Mouse (Mus musculus): ENCODE measurements around the gene Gal3st2. TPM values are rescaled to one million over a fixed set of nuclear protein-coding genes. Genes with fewer than 3 reads are reported as not detected.
"Not testable (repeated sequence)": the region's sequence is repeated elsewhere in the genome, so short reads cannot be mapped to it uniquely, and the experiment has no call there.

Gal3st2 gene
- total RNA-seq (2021) = under 1 TPM; 0.65 to 0.93 TPM
- polyA plus RNA-seq (2012; rRNA removed) = 0.09 and 1.0 TPM in 2 replicates
- long read RNA-seq = 0 reads

DNA sequence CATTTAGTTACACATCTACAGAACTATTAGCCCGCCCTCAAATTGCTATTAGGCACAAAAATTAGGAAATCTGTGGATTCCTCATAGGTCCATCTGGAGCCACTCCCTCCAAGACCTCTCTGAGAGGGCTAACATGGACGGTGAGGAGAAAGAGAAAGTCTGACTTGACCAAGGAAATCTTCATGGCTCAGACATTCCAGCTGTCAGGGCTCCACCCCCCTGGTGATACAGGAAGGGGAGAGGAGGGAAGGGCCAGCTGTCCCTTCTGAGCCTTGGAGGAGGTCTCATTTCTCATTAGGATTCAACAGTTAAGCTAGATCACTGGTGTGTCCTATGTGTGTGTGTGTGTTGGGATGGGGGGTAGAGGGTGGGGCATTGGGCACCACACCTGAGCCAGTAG is at the start of gene Gal3st2:
Gene Gal3st2 (plus strand): TSS at position 259 of the 400 bp plus-strand sequence.
- 54% methylated on average over 2 of the region's 2 CpGs for WGBS
- H3K27me3 ChIP-seq (ENCODE audit: control insufficient read depth, insufficient read depth, low read length); H3K36me3 ChIP-seq (ENCODE audit: control insufficient read depth, insufficient read depth, low read length); H3K4me1 ChIP-seq (ENCODE audit: control insufficient read depth, insufficient read depth, low read length); H3K79me2 ChIP-seq (replicated peaks; ENCODE audit: control insufficient read depth, insufficient read depth, low read length); intact Hi-C loops (cut with DNase I); H3K9ac ChIP-seq (ENCODE audit: low read depth, low read length); H3K4me3 ChIP-seq; H3K27ac ChIP-seq; DNase-seq: not testable (repeated sequence)

DNA sequence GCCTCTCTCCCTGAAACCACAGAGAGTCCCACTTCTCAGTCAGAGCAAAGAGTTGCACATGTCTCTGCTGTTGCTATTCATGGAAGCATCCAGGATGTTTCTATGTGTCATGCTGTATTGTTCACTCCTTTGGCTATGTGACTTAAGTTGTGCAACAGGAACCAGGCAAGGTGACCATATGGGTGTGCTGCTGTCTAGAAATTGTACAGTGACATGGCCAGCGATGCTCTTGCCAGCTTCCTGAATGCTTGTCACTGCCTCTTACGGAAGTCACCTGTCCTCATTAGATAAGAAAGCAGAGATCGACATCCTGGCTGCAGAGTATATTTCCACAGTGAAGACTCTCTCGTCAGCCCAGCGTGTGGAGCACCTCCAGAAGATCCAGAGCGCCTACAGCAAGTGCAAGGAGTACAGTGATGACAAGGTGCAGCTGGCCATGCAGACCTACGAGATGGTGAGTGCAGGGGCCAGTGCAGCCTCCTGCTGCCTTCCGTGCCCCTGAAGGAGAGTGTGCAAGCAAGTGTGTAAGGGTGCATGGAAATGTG is 49.5 kb upstream of the Gal3st2 start:
- no peak for DNase-seq
- WGBS = 75% methylated on average over 8 of the region's 8 CpGs
- Histone ChIP-seq H3K9ac (ENCODE audit: low read depth, low read length) (no peak overlapping the region), H3K27ac (peak overlapping the region; percentile 38), H3K36me3 (ENCODE audit: control insufficient read depth, insufficient read depth, low read length) (no peaks in the 10 kb centered on the region), H3K27me3 (ENCODE audit: control insufficient read depth, insufficient read depth, low read length) (no peaks in the 10 kb centered on the region), H3K4me1 (ENCODE audit: control insufficient read depth, insufficient read depth, low read length) (no peaks in the 10 kb centered on the region), H3K4me3 (no peak overlapping the region), H3K79me2 (replicated peaks; ENCODE audit: control insufficient read depth, insufficient read depth, low read length) (peaks cover 2% of the 10 kb centered on the region; the same call in 1 of the 2 replicates)
- TF ChIP-seq POLR2A (IDR thresholded peaks at IDR 0.05; ENCODE audit: insufficient read depth, low read depth, low read length) (no peak), EP300 (IDR thresholded peaks at IDR 0.05; ENCODE audit: insufficient read depth, low read depth, low read length) (no peak), CTCF (IDR thresholded peaks at IDR 0.05) (no peak)
- intact Hi-C loops (cut with DNase I) = no loop called here

DNA sequence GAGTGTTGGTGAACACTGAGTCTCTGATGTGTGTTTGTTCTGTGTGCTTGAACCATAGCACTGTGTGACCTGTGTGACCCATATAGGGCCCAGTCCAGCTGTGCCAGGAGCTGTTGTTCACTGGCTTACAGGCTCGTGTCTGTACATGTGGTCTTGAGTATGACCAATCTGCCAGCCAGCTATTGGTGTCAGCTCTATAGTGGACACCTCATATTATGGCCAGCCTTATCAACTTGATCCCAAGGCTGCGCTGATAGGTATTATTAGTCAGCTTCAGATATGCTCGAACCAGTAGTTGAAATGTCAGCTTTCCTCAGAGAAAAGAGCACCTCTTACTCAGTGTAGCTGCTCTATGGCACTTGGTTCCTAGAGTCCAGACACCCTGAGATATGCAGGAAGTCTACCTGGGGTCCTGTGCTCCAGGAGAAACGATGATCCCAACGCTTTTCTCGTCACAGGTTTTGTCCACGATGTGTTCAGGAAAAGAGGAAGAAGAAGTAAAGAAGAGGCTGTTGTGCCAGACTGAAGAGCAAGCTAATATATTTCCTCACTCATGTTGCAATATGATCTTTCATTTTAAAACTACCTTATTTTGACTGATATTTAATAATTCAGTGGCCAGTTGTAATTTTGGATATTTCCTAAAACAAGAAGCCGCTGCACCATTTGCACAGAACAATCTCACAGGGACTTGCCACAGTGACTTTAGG is 43.1 kb upstream of the Gal3st2 start:
- 87% methylated on average over 8 of the region's 8 CpGs for WGBS
- H3K9ac ChIP-seq (ENCODE audit: low read depth, low read length) = no peak overlapping the region
- H3K27me3 ChIP-seq (ENCODE audit: control insufficient read depth, insufficient read depth, low read length) = no peaks in the 10 kb centered on the region
- no peaks in the 10 kb centered on the region for H3K79me2 ChIP-seq (replicated peaks; ENCODE audit: control insufficient read depth, insufficient read depth, low read length)
- TF ChIP-seq POLR2A (IDR thresholded peaks at IDR 0.05; ENCODE audit: insufficient read depth, low read depth, low read length) (no peak), CTCF (IDR thresholded peaks at IDR 0.05) (no peak), EP300 (IDR thresholded peaks at IDR 0.05; ENCODE audit: insufficient read depth, low read depth, low read length) (no peak)
- DNase-seq = no peak
- no peaks in the 10 kb centered on the region for H3K36me3 ChIP-seq (ENCODE audit: control insufficient read depth, insufficient read depth, low read length)
- H3K4me3 ChIP-seq = no peak overlapping the region
- H3K4me1 ChIP-seq (ENCODE audit: control insufficient read depth, insufficient read depth, low read length) = no peaks in the 10 kb centered on the region
- intact Hi-C loops (cut with DNase I) = no loop called here
- no peak overlapping the region for H3K27ac ChIP-seq

DNA sequence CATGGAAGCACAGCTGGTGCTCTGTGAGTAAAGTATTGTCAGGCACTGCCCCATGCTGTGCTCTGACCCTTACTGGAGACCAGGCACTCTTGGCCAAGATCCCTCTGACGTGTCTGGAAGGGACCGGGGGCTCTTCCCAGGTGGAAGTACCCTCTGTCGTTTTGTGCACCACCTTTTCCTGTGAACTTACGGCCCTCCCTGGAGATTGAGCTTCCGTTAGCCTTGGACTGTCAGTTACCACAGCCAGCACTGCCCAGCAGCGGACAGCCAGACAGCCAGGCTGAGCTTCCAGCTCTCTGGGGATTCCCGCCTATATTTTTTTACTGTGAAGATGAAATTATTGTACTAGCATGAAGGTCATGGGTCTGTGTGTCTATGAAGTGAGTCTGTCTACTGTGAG is 42.4 kb upstream of the Gal3st2 start:
- 73% methylated on average over 7 of the region's 7 CpGs for WGBS
- no peak overlapping the region for H3K27ac ChIP-seq
- H3K36me3 ChIP-seq (ENCODE audit: control insufficient read depth, insufficient read depth, low read length) = no peaks in the 10 kb centered on the region
- intact Hi-C loops (cut with DNase I) = no loop called here
- TF ChIP-seq CTCF (IDR thresholded peaks at IDR 0.05) (no peak), EP300 (IDR thresholded peaks at IDR 0.05; ENCODE audit: insufficient read depth, low read depth, low read length) (no peak), POLR2A (IDR thresholded peaks at IDR 0.05; ENCODE audit: insufficient read depth, low read depth, low read length) (no peak)
- no peak for DNase-seq
- H3K79me2 ChIP-seq (replicated peaks; ENCODE audit: control insufficient read depth, insufficient read depth, low read length) = no peaks in the 10 kb centered on the region
- H3K27me3 ChIP-seq (ENCODE audit: control insufficient read depth, insufficient read depth, low read length) = no peaks in the 10 kb centered on the region
- no peak overlapping the region for H3K4me3 ChIP-seq
- H3K9ac ChIP-seq (ENCODE audit: low read depth, low read length) = no peak overlapping the region
- H3K4me1 ChIP-seq (ENCODE audit: control insufficient read depth, insufficient read depth, low read length) = no peaks in the 10 kb centered on the region

DNA sequence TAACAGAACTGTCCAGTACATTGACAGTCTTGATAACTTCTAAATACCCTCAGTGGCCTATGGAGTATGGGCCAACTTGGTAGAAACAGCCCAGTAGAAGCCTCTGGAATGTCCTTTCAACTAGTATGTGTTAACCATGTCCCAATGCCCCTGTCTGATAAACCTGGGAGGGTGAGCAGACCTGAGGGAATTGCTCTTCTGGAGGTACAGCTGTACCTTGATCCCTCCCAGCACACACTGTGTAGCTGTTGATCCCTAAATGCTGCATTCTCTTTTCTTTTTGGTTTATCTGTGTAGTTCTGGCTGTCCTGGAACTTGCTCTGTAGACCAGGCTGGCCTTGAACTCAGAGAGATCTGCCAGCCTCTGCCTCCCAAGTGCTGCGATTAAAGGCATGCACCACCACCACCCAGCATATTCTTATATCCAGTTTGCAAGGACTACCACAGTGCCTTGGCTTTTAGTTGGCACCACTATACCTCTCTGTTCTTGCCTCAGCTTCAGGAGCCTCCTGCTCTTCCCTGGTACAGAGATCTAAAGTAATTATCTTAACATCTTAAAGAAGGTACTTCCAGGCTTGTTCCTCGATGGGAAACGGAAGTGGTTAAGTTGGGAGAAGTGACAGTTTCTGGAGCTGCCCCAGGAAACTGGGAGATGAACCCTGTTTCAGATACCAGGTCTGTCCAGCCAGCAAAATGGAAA is 37.2 kb upstream of the Gal3st2 start:
- no peak for DNase-seq
- no peaks in the 10 kb centered on the region for H3K27me3 ChIP-seq (ENCODE audit: control insufficient read depth, insufficient read depth, low read length)
- H3K36me3 ChIP-seq (ENCODE audit: control insufficient read depth, insufficient read depth, low read length) = no peaks in the 10 kb centered on the region
- H3K9ac ChIP-seq (ENCODE audit: low read depth, low read length) = no peak overlapping the region
- intact Hi-C loops (cut with DNase I) = loop anchor here (2.0 kb wide), 1 partner anchor 19 kb away; no protein-coding TSS in a partner anchor
- H3K27ac ChIP-seq = peak overlapping the region; percentile 91
- WGBS = 48% methylated on average over 3 of the region's 3 CpGs
- no peak overlapping the region for H3K4me3 ChIP-seq
- H3K79me2 ChIP-seq (replicated peaks; ENCODE audit: control insufficient read depth, insufficient read depth, low read length) = no peaks in the 10 kb centered on the region
- TF ChIP-seq EP300 (IDR thresholded peaks at IDR 0.05; ENCODE audit: insufficient read depth, low read depth, low read length) = no peak
- TF ChIP-seq CTCF (IDR thresholded peaks at IDR 0.05) = no peak
- no peak for TF ChIP-seq POLR2A (IDR thresholded peaks at IDR 0.05; ENCODE audit: insufficient read depth, low read depth, low read length)
- peaks cover 3% of the 10 kb centered on the region for H3K4me1 ChIP-seq (ENCODE audit: control insufficient read depth, insufficient read depth, low read length)

DNA sequence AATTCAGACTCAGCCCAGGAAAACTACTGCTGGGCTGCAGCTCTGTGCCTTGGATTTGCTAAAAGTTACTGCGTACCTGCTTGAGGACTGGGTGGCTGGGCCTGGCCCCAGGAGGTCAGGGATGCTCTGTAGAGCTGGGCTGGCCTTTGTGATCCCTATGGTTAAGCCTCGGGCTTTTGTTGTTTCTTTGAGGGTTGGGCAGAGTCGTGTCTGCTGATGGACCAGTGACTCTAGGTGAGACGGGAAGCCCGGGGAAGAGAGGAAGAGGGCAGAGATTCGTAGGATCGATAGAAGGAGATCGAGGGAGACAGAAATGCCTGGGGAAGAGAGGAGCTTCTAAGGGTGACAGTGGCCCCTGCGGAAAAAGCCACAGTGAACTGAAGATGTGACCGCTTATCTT is 36.5 kb upstream of the Gal3st2 start, which contains the start of gene D2hgdh:
Gene D2hgdh (plus strand): TSS at position 301 of the 400 bp plus-strand sequence.
- WGBS = 15% methylated on average over 10 of the region's 10 CpGs
- Histone ChIP-seq H3K9ac (ENCODE audit: low read depth, low read length) (peak within 1 kb of the TSS; percentile 67), H3K4me3 (peak within 1 kb of the TSS; percentile 65), H3K4me1 (ENCODE audit: control insufficient read depth, insufficient read depth, low read length) (peaks cover 3% of the 10 kb centered on the region), H3K79me2 (replicated peaks; ENCODE audit: control insufficient read depth, insufficient read depth, low read length) (no peaks in the 10 kb centered on the region), H3K36me3 (ENCODE audit: control insufficient read depth, insufficient read depth, low read length) (no peaks in the 10 kb centered on the region), H3K27me3 (ENCODE audit: control insufficient read depth, insufficient read depth, low read length) (no peaks in the 10 kb centered on the region), H3K27ac (peak within 1 kb of the TSS; percentile 91)
- TF ChIP-seq CTCF (IDR thresholded peaks at IDR 0.05) (no peak), EP300 (IDR thresholded peaks at IDR 0.05; ENCODE audit: insufficient read depth, low read depth, low read length) (no peak)
- intact Hi-C loops (cut with DNase I) = no loop called here
- peak in 1 of 2 experiments; percentile 36 for DNase-seq
